Mouse (Mus musculus) lung, adult 2 months (tissue): ENCODE measurements around the gene Abo.

Experiments used
- CTCF ChIP-seq: fragments of 200-500 bp; IDR thresholded peaks from 2 replicates; pipeline ENCODE4 v1.5.1; 2011; ENCODE audit warnings: mild to moderate bottlenecking, low read length, control low read depth; ENCODE audit not compliant: insufficient read depth
- POLR2A ChIP-seq: fragments of 200-500 bp; IDR thresholded peaks from 2 replicates; pipeline ENCODE4 v1.6.1; 2011; ENCODE audit warnings: low read depth, mild to moderate bottlenecking, control low read depth, low read length, borderline replicate concordance; ENCODE audit errors: extremely low read depth

DNA sequence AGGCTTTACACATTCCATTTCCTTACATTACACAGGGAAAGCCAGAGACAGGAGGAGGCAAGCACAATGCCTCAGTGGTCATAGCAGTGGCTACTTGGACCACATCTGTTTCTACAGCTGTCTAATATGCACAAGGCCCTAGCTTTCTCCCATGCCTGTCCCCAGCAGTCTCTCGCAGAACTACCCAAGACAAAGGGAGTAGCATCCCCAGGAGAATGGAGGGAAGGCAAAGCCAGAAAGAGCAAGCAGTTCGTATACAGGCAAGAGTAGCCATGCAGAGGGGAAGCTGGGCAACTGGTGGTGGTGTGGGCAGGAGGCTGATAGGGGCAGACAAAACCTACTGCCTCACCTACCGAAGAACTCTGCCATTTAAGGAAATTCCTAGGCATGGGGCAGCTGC, 41.7 kb upstream of the Abo start:
- no peak for TF ChIP-seq CTCF
- TF ChIP-seq POLR2A = no peak
